In the genomic region with DNA sequence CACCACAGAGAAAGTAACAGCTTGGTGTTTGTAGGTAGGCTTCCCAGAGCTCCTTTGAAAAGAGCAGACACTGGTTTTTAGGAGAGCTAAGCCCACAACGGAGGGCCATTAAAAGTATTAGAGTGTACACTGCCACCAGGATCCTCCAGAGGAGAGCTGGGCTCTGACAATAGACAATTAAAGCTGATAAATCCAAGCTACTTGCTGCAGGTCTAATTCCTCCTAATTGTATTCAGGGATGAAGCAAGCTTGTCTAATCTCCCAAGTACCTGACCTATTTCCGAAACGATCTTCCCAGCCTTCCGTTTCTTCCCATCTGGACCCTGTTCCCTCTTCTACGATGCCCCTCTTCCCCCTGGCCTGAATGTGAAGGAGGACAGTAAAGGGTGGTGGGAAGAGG, we compare ENCODE assay signal across 24 mouse cellular contexts.
"Had no signal": no experiment of that assay in that cellular context is flagged by ENCODE, and none has a peak within 500 bp of the region (broad histone marks: within the 10 kb centered on the region; RNA-seq: fewer than 3 reads in every experiment).

No protein-coding gene starts in this region.

- H3K9ac ChIP-seq: heart, embryonic 12.5 days; hindbrain, embryonic 12.5 days; hindbrain, embryonic 14.5 days; kidney, embryonic 15.5 days; limb, embryonic 12.5 days had no signal

- DNase-seq: gastrocnemius, adult 2 months; gastrocnemius, postnatal 10 days; gastrocnemius, postnatal 25 days; heart, adult 2 months; heart, postnatal 10 days; heart, postnatal 4 days; kidney, adult 11 months; kidney, adult 2 months; kidney, adult 9 months; kidney, postnatal 10 days; kidney, postnatal 25 days; kidney, postnatal 4 days; liver had no signal

- H3K4me3 ChIP-seq: gastrocnemius, adult 2 months; heart, adult 2 months; heart, embryonic 12.5 days; hindbrain, embryonic 10.5 days; hindbrain, embryonic 12.5 days; kidney, embryonic 15.5 days; layer of hippocampus, adult 2 months; left cerebral cortex, adult 2 months; limb, embryonic 10.5 days; limb, embryonic 12.5 days had no signal

- H3K36me3 ChIP-seq: heart, embryonic 12.5 days; hindbrain, embryonic 10.5 days; hindbrain, embryonic 12.5 days; kidney, embryonic 15.5 days; limb, embryonic 10.5 days; limb, embryonic 12.5 days had no signal

- H3K9me3 ChIP-seq: heart, embryonic 12.5 days; hindbrain, embryonic 10.5 days; hindbrain, embryonic 12.5 days; kidney, embryonic 15.5 days; limb, embryonic 10.5 days; limb, embryonic 12.5 days had no signal

- ATAC-seq: hindbrain, postnatal 0 days; intestine, embryonic 16.5 days had no signal

- H3K27ac ChIP-seq: gastrocnemius, adult 2 months; heart, adult 2 months; hindbrain, embryonic 10.5 days; hindbrain, embryonic 12.5 days; hindbrain, embryonic 14.5 days; hindbrain, postnatal 0 days; kidney, embryonic 15.5 days; layer of hippocampus, adult 2 months; left cerebral cortex, adult 2 months; limb, embryonic 10.5 days; limb, embryonic 12.5 days had no signal

- H3K4me2 ChIP-seq: hindbrain, embryonic 12.5 days; hindbrain, embryonic 14.5 days; kidney, embryonic 15.5 days; limb, embryonic 12.5 days had no signal

- H3K4me1 ChIP-seq: hindbrain, embryonic 12.5 days had no signal
